Mouse (Mus musculus) fat pad, adult 2 months (tissue): ENCODE data around the gene Son.

ENCODE experiments used
- DNase-seq: peaks from one replicate; pipeline ENCODE4 v3.0.0-alpha.2; 2011; ENCODE audit warnings: low read depth, low spot score; ENCODE audit errors: extremely low read depth

Gene Son

GRCm38 (mm10) chr16:91647461-91648219, at the start of gene Son:
Gene Son (plus strand): TSS chr16:91647506.
- DNase-seq: peak; percentile 69

GRCm38 (mm10) chr16:91597672-91598010, 49.7 kb upstream of the Son start, which contains the start of gene Tmem50b:
Gene Tmem50b (minus strand): TSS chr16:91597800.
- DNase-seq: peak; percentile 56

GRCm38 (mm10) chr16:91599242-91599641, 48.1 kb upstream of the Son start:
- no peak for DNase-seq

GRCm38 (mm10) chr16:91601081-91601480, 46.2 kb upstream of the Son start:
- DNase-seq: no peak

GRCm38 (mm10) chr16:91601693-91602092, 45.6 kb upstream of the Son start:
- no peak for DNase-seq

GRCm38 (mm10) chr16:91605156-91605555, 42.1 kb upstream of the Son start:
- DNase-seq: no peak

- DNase-seq: no peak
These were observed 40.3 kb upstream of the Son start for GRCm38 (mm10) chr16:91606958-91607357.

GRCm38 (mm10) chr16:91609501-91610245, 37.6 kb upstream of the Son start:
- DNase-seq: peak; percentile 90

- no peak for DNase-seq
These were observed 36.1 kb upstream of the Son start for GRCm38 (mm10) chr16:91611248-91611647.

- no peak for DNase-seq
These were observed 34.8 kb upstream of the Son start for GRCm38 (mm10) chr16:91612525-91612924.

GRCm38 (mm10) chr16:91614552-91614951, 32.8 kb upstream of the Son start:
- DNase-seq: no peak

- no peak for DNase-seq
These were observed 28.5 kb upstream of the Son start, which contains the start of gene Dnajc28 for GRCm38 (mm10) chr16:91618511-91619501. Gene Dnajc28 (minus strand): TSS chr16:91619026.

- no peak for DNase-seq
These were observed 27.1 kb upstream of the Son start for GRCm38 (mm10) chr16:91620185-91620584.

- DNase-seq: peak; percentile 80
These were observed 26.3 kb upstream of the Son start for GRCm38 (mm10) chr16:91620991-91621390.

- no peak for DNase-seq
These were observed 24.2 kb upstream of the Son start for GRCm38 (mm10) chr16:91623074-91623473.

GRCm38 (mm10) chr16:91627831-91628230, 19.5 kb upstream of the Son start:
- no peak for DNase-seq

GRCm38 (mm10) chr16:91628673-91629072, 18.6 kb upstream of the Son start:
- no peak for DNase-seq

GRCm38 (mm10) chr16:91629749-91630148, 17.6 kb upstream of the Son start:
- DNase-seq: no peak

- DNase-seq: no peak
These were observed 16.7 kb upstream of the Son start for GRCm38 (mm10) chr16:91630584-91630983.

GRCm38 (mm10) chr16:91632439-91632838, 14.9 kb upstream of the Son start:
- DNase-seq: no peak

- no peak for DNase-seq
These were observed 14.4 kb upstream of the Son start for GRCm38 (mm10) chr16:91632940-91633339.
